Mouse (Mus musculus) spleen, adult 2 months (tissue): Measurements from ENCODE around the gene Arhgap20.

Experiments
- CTCF ChIP-seq: fragments of 200-500 bp; IDR thresholded peaks from 2 replicates; pipeline ENCODE4 v1.5.1; 2011; ENCODE audit warnings: mild to moderate bottlenecking, inconsistent platforms; ENCODE audit not compliant: insufficient read depth, insufficient read length, insufficient replicate concordance; ENCODE audit errors: extremely low read depth
- POLR2A ChIP-seq: fragments of 200-500 bp; IDR thresholded peaks from 2 replicates; pipeline ENCODE4 v1.6.1; 2011; ENCODE audit warnings: low read depth, low read length, inconsistent platforms

DNA sequence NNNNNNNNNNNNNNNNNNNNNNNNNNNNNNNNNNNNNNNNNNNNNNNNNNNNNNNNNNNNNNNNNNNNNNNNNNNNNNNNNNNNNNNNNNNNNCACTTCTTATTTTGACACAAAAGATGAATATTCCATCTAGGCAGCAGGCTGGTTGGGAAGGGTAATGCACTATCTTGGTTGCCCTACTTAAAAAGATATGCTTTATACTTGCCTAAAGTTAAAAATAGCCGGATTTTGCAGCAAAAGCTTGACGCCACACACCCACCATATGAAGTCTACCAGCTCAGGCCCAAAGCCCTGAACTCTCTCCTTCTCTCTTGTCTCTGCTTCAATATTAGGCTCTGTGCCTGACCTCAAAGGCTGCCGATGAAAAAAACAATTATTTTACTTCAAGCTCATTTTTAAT, 46.3 kb upstream of the Arhgap20 start:
- TF ChIP-seq CTCF (no peak), POLR2A (no peak)
